Mouse (Mus musculus) heart, postnatal 0 days (tissue): ENCODE measurements around the gene Ppp1r16b. TPM values are rescaled to one million over a fixed set of nuclear protein-coding genes. Genes with fewer than 3 reads are reported as not detected.

Experiments
- ATAC-seq: fragments of 200-750 bp; cut with Nextera tagmentation; 2 replicates; pipeline ENCODE4 v1.8.0; 2017; ENCODE audit warnings: low read depth, moderate number of reproducible peaks, moderate library complexity; ENCODE audit not compliant: insufficient read depth
- DNase-seq: peaks from one replicate; pipeline ENCODE4 v3.0.0-alpha.2; 2016; ENCODE audit warnings: low spot score
- H3K27ac ChIP-seq: fragments of 300-500 bp; sonication (generic); 2 replicates; pipeline ENCODE4 v1.5.1; 2014; ENCODE audit warnings: low read depth, mild to moderate bottlenecking
- H3K27me3 ChIP-seq: fragments of 300-500 bp; sonication (generic); 2 replicates; pipeline ENCODE4 v1.6.1; 2014; ENCODE audit warnings: low read length, mixed read lengths; ENCODE audit not compliant: control insufficient read depth, insufficient read depth
- H3K36me3 ChIP-seq: fragments of 300-500 bp; sonication (generic); replicated peaks from 2 replicates; pipeline ENCODE4 v1.6.1; 2014; ENCODE audit warnings: low read length, mixed read lengths; ENCODE audit not compliant: control insufficient read depth, insufficient read depth
- H3K4me1 ChIP-seq: fragments of 300-500 bp; sonication (generic); 2 replicates; pipeline ENCODE4 v1.6.1; 2014; ENCODE audit warnings: antibody characterized with exemption; ENCODE audit not compliant: control insufficient read depth, insufficient read depth
- H3K4me2 ChIP-seq: fragments of 300-500 bp; sonication (generic); 2 replicates; pipeline ENCODE4 v1.6.1; 2014; ENCODE audit warnings: low read depth, mild to moderate bottlenecking, low read length, moderate library complexity
- H3K4me3 ChIP-seq: fragments of 300-500 bp; sonication (generic); 2 replicates; pipeline ENCODE4 v1.5.1; 2014; ENCODE audit warnings: low read depth, low read length
- H3K9ac ChIP-seq: fragments of 300-500 bp; sonication (generic); replicated peaks from 2 replicates; pipeline ENCODE4 v1.6.1; 2014; ENCODE audit warnings: low read depth, low read length, mixed read lengths
- H3K9me3 ChIP-seq: fragments of 300-500 bp; sonication (generic); replicated peaks from 2 replicates; pipeline ENCODE4 v1.6.1; 2016; ENCODE audit warnings: low read length; ENCODE audit not compliant: control insufficient read depth
- CTCF ChIP-seq: IDR thresholded peaks from 2 replicates; pipeline ENCODE4 v1.5.1; 2016; ENCODE audit warnings: antibody characterized with exemption, control low read depth, low read depth
- EP300 ChIP-seq: IDR thresholded peaks from 2 replicates; pipeline ENCODE4 v1.6.1; 2016; ENCODE audit warnings: antibody characterized with exemption, low read depth
- WGBS: fragments of 180-500 bp; shearing (Covaris S2); extraction: QIAGEN DNeasy Blood & Tissue Kit; methylation state at CpG from one replicate; pipeline ENCODE4 v1.1.7; 2014; 5-methylcytosine and 5-hydroxymethylcytosine counted together
- polyA plus RNA-seq: library from polyadenylated mRNA; unstranded; fragments of >200 nt; fragmentation: Nextera tagmentation; extraction: Ambion mirVana; gene quantifications from 2 replicates; pipeline ENCODE4 v1.2.1, GENCODE M21; 2015
- total RNA-seq: library from RNA; depleted of rRNA; stranded (reverse); fragments of >200 nt; gene quantifications from 2 replicates; pipeline ENCODE4 v1.2.3, GENCODE M21; 2014; ENCODE audit warnings: low replicate concordance

Gene Ppp1r16b
- total and polyA plus RNA-seq, 2 experiments from 2014 or later, result 3.7 to 5.1 TPM

- peak overlapping the region; percentile 59 for H3K4me3 ChIP-seq
- no peaks in the 10 kb centered on the region for H3K9me3 ChIP-seq
- H3K9ac ChIP-seq, result peak overlapping the region; percentile 22
- no peak for DNase-seq
- H3K4me2 ChIP-seq, result peak overlapping the region; percentile 78
- peaks cover 43% of the 10 kb centered on the region for H3K27me3 ChIP-seq
- 17% methylated on average over 23 of the region's 23 CpGs for WGBS
- TF ChIP-seq CTCF, result no peak
- TF ChIP-seq EP300, result no peak
- peak overlapping the region; percentile 50 for H3K27ac ChIP-seq
- ATAC-seq, result no peak
- H3K4me1 ChIP-seq, result peaks cover 14% of the 10 kb centered on the region; the same call in 1 of the 2 replicates
- no peaks in the 10 kb centered on the region for H3K36me3 ChIP-seq
These were observed 3.3 kb downstream of the Ppp1r16b start for GRCm38 (mm10) chr2:158668433-158669010.

GRCm38 (mm10) chr2:158669199-158670195 lies 4.3 kb downstream of the Ppp1r16b start:
- H3K9me3 ChIP-seq, result no peaks in the 10 kb centered on the region
- DNase-seq, result no peak
- no peaks in the 10 kb centered on the region for H3K36me3 ChIP-seq
- H3K9ac ChIP-seq, result no peak overlapping the region
- peaks cover 43% of the 10 kb centered on the region for H3K27me3 ChIP-seq
- no peak for ATAC-seq
- WGBS, result 54% methylated on average over 13 of the region's 13 CpGs
- H3K4me2 ChIP-seq, result peak overlapping the region; percentile 78
- TF ChIP-seq CTCF, result no peak
- TF ChIP-seq EP300, result no peak
- H3K4me1 ChIP-seq, result peaks cover 21% of the 10 kb centered on the region
- 0 out of 2 replicates have a peak overlapping the region, but pooled peaks have one; percentile 50 for H3K27ac ChIP-seq
- peak overlapping the region; percentile 59; the same call in 1 of the 2 replicates for H3K4me3 ChIP-seq

DNA sequence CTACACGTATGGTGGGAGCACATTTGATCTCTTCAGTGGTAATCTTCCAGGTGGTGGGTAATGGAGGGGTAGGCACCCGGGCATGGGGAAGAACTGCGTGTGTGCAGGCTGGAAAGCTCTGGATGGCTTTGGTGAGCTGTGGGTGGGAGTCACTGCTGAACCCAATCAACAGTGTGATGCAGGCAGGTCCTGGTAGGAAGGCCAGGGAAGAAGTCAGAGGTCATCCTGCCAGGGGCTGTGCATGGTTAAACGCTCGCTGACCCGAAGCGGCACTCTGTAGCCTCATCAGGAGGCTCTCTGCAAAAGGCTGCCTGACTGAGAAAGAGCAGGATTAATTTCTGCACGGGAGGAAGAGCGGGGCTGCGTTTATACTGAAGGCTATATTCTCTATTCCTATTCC lies 5.4 kb downstream of the Ppp1r16b start:
- Histone ChIP-seq H3K4me2 (peak overlapping the region; percentile 78), H3K27me3 (peaks cover 34% of the 10 kb centered on the region), H3K36me3 (no peaks in the 10 kb centered on the region), H3K4me3 (no peak overlapping the region), H3K9me3 (no peaks in the 10 kb centered on the region), H3K4me1 (peaks cover 21% of the 10 kb centered on the region), H3K27ac (no peak overlapping the region), H3K9ac (no peak overlapping the region)
- no peak for DNase-seq
- TF ChIP-seq CTCF (no peak), EP300 (no peak)
- 74% methylated on average over 10 of the region's 10 CpGs for WGBS
- ATAC-seq, result no peak

- H3K4me1 ChIP-seq, result peaks cover 16% of the 10 kb centered on the region
- 35% methylated on average over 6 of the region's 6 CpGs for WGBS
- ATAC-seq, result peak; percentile 54
These were observed 7.6 kb downstream of the Ppp1r16b start for GRCm38 (mm10) chr2:158672829-158673228.

DNA sequence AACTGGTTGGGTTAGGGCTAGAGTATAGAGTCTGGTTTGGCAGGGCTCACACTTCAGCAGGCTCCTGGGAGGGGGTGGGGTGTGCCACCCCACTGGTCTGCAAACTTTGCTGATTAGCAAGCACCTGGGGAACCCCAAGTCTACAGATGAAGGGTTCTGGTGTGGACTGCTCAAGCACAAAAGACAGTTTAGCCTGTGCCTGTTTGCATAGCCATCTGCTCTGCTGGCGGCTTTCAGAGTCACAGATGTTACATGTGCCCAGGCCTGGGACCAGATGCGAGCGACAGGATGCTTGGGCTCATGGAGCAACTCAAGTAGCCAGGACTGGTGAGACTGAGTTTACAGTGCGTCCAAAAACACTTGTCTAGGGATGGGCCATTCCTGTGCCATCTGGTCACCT lies 8.3 kb downstream of the Ppp1r16b start:
- no peak for DNase-seq
- Histone ChIP-seq H3K27me3 (peaks cover 7% of the 10 kb centered on the region), H3K4me2 (no peak overlapping the region), H3K27ac (peak overlapping the region; percentile 48; the same call in 1 of the 2 replicates), H3K4me3 (no peak overlapping the region), H3K36me3 (no peaks in the 10 kb centered on the region), H3K9ac (no peak overlapping the region), H3K4me1 (peaks cover 14% of the 10 kb centered on the region), H3K9me3 (no peaks in the 10 kb centered on the region)
- WGBS, result 71% methylated on average over 4 of the region's 4 CpGs
- TF ChIP-seq EP300 (no peak), CTCF (no peak)
- ATAC-seq, result no peak

More at GRCm38 (mm10) chr2:158672829-158673228, 7.6 kb downstream of the Ppp1r16b start:
- no peaks in the 10 kb centered on the region for H3K36me3 ChIP-seq
- no peak overlapping the region for H3K4me2 ChIP-seq
- TF ChIP-seq CTCF (no peak), EP300 (peak; percentile 65)
- DNase-seq, result peak; percentile 57
- no peaks in the 10 kb centered on the region for H3K9me3 ChIP-seq
- H3K27ac ChIP-seq, result peak overlapping the region; percentile 65; the same call in 1 of the 2 replicates
- no peak overlapping the region for H3K4me3 ChIP-seq
- H3K27me3 ChIP-seq, result peaks cover 14% of the 10 kb centered on the region
- no peak overlapping the region for H3K9ac ChIP-seq
